Comparison of ENCODE assay signal across 44 mouse cellular contexts in genomic region chr7:30224206-30224605, GRCm38 (mm10). TPM values are rescaled to one million over a fixed set of nuclear protein-coding genes. Genes with fewer than 3 reads are reported as not detected.
"Had no signal": no experiment of that assay in that cellular context is flagged by ENCODE, and none has a peak within 500 bp of the region (broad histone marks: within the 10 kb centered on the region; RNA-seq: fewer than 3 reads in every experiment).

No protein-coding gene starts in this region.

- H3K9ac ChIP-seq: limb, embryonic 12.5 days; limb, embryonic 13.5 days; limb, embryonic 15.5 days; liver, embryonic 12.5 days; liver, embryonic 13.5 days; liver, embryonic 14.5 days; liver, embryonic 15.5 days; liver, postnatal 0 days; lung, embryonic 14.5 days; lung, embryonic 15.5 days; midbrain, embryonic 12.5 days; midbrain, embryonic 15.5 days; neural tube, embryonic 12.5 days had no signal

- H3K27ac ChIP-seq: limb, embryonic 10.5 days; limb, embryonic 12.5 days; limb, embryonic 13.5 days; limb, embryonic 15.5 days; liver, embryonic 12.5 days; liver, embryonic 13.5 days; liver, embryonic 14.5 days; liver, embryonic 15.5 days; lung, embryonic 15.5 days; macrophage; midbrain, embryonic 10.5 days; midbrain, embryonic 12.5 days; midbrain, embryonic 15.5 days; neural tube, embryonic 12.5 days had no signal

- H3K9me3 ChIP-seq: limb, embryonic 10.5 days; limb, embryonic 12.5 days; limb, embryonic 13.5 days; limb, embryonic 15.5 days; liver, embryonic 13.5 days; liver, embryonic 15.5 days; lung, embryonic 15.5 days; midbrain, embryonic 10.5 days; midbrain, embryonic 15.5 days; neural tube, embryonic 12.5 days had no signal

- H3K27me3 ChIP-seq: limb, embryonic 12.5 days; limb, embryonic 13.5 days; limb, embryonic 15.5 days; liver, embryonic 12.5 days; liver, embryonic 13.5 days; liver, embryonic 15.5 days; lung, embryonic 15.5 days; megakaryocyte, embryonic 14.5 days; midbrain, embryonic 12.5 days; midbrain, embryonic 15.5 days; neural tube, embryonic 12.5 days had no signal

- H3K4me3 ChIP-seq: limb, embryonic 10.5 days; limb, embryonic 12.5 days; limb, embryonic 13.5 days; limb, embryonic 15.5 days; liver, embryonic 12.5 days; liver, embryonic 13.5 days; liver, embryonic 15.5 days; lung, embryonic 15.5 days; megakaryocyte, embryonic 14.5 days; midbrain, embryonic 10.5 days; midbrain, embryonic 12.5 days; midbrain, embryonic 15.5 days; myocyte; neural tube, embryonic 12.5 days had no signal

- H3K4me2 ChIP-seq: limb, embryonic 12.5 days; limb, embryonic 13.5 days; limb, embryonic 15.5 days; liver, embryonic 11.5 days; liver, embryonic 12.5 days; liver, embryonic 13.5 days; liver, embryonic 15.5 days; lung, embryonic 14.5 days; lung, embryonic 15.5 days; midbrain, embryonic 12.5 days; midbrain, embryonic 15.5 days; neural tube, embryonic 12.5 days had no signal

- ATAC-seq: liver, embryonic 12.5 days; liver, postnatal 0 days; lung, postnatal 0 days; midbrain, embryonic 15.5 days; midbrain, embryonic 16.5 days had no signal

- DNase-seq: left cerebral cortex, postnatal 4 days; liver; liver, embryonic 13.5 days; liver, postnatal 0 days; lung, adult 18-20 months; lung, adult 2 months; lung, embryonic 14.5 days; lung, postnatal 10 days; lung, postnatal 14 days; lung, postnatal 36 days; lung, postnatal 4 days; midbrain, embryonic 14.5 days had no signal

RNA-seq across cellular contexts. Expression of gene Ovol3, which starts 11.3 kb away (rescaled TPM):
- total RNA-seq: left cerebral cortex, adult 8-10 months; left cerebral cortex, postnatal 10 days; left cerebral cortex, postnatal 14 days; left cerebral cortex, postnatal 25 days; left cerebral cortex, postnatal 36 days; left cerebral cortex, postnatal 4 days; liver, adult 2 months; megakaryocyte, adult 5-6 weeks; megakaryocyte-erythroid progenitor cell, adult 5-6 weeks; midbrain, postnatal 0 days; monocyte, adult 5-6 weeks had no signal
- polyA plus RNA-seq: limb, embryonic 10.5 days; limb, embryonic 11.5 days; limb, embryonic 12.5 days; liver, embryonic 11.5 days; liver, embryonic 12.5 days; liver, embryonic 13.5 days; liver, embryonic 14.5 days; liver, embryonic 15.5 days; liver, embryonic 16.5 days; liver, postnatal 0 days; lung, adult 2 months; lung, embryonic 15.5 days; lung, embryonic 16.5 days; macrophage; midbrain, embryonic 10.5 days; midbrain, embryonic 12.5 days; midbrain, embryonic 14.5 days; midbrain, embryonic 15.5 days; midbrain, embryonic 16.5 days; midbrain, postnatal 0 days; myocyte; neural tube, embryonic 11.5 days; neural tube, embryonic 12.5 days had no signal

RNA-seq across cellular contexts. Expression of gene Cox7a1, which starts 40.3 kb away (rescaled TPM):
- total RNA-seq: midbrain, postnatal 0 days; monocyte, adult 5-6 weeks had no signal
